Mouse (Mus musculus) CH12F3 (cell line): ENCODE results near the gene Adprhl2.

Experiments used
- in situ Hi-C: fragments of 300-500 bp; cut with MboI; formaldehyde crosslinking; loops from 2 replicates; pipeline ENCODE4 v1.14.3; 2020; ENCODE audit warnings: low sequenced_read_pairs

Adprhl2 gene

DNA sequence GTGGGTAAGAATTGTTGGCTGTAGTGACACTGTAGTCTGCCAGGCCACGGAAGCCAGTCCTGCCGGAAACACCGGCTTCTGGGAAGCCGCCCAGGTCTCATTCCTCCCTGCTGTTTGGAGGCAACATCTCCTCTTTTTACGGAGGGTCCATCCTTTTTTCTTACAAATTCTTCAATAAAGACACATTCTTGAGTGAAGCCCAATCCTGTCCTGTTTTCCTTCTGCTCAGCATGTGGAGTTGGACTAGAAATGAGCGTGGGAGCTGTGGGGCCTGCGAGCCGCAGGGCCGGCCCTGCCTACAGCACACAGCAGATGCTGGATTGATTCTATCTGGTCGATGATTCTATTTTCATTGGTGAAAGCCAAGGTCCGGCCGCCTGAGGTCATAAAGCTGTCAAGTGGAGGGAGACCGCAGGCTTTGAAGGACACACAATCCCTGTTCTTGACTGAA, 45.8 kb downstream of the Adprhl2 start:
- in situ Hi-C loops, result no loop called here

DNA sequence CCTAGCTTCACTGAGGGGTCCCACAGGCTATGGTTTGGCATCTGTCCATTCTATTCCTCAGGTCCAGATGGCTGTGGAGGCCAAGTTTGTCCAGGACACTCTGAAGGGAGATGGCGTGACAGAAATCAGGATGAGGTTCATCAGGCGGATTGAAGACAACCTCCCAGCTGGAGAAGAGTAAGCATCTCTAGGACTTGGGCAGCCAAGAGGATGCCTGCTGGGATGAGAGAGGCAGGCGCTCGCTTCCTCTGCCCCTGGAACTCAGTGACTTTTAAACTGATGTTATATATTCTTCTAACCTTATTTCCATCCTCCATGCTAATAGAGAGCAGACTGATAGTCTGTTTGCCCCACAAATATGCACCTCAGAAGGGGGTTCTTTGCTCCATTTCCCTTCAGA, 46.4 kb downstream of the Adprhl2 start:
- in situ Hi-C loops, result no loop called here

DNA sequence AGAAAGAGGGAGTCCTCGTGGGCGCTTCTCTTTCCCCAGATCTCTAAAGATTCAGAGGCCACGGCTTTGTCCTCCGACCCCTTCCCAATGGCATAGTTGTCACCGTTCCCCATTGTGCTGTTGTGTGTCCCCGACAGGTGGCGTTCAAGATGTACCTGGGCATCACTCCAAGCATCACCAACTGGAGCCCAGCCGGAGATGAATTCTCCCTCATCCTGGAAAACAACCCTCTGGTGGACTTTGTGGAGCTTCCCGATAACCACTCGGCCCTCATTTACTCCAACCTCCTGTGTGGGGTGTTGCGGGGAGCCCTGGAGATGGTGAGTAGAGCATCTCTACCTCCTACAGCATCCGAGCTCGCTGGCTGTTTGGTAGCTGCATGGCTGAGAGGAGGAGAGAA, 47.8 kb downstream of the Adprhl2 start:
- in situ Hi-C loops, result no loop called here

DNA sequence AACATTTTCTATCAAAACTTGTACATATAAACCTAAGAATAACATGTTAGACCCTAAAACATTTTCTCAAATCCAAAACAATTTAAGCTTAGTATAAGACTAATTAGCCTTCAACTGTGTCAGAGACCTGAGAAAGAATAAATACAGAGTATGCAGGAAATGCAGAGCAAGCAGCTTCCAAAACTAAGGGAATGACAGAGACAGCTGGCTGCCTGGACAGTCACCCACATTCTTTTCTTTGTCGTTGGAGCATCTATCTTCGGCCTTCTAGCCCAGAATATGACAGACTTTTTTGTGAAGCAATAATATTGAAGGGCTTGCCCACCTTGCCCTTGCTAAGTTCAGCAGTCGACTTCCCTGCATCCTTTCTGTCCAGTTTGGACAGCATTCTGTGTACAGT, 52.2 kb downstream of the Adprhl2 start:
- in situ Hi-C loops, result no loop called here
